Mouse (Mus musculus) stomach, postnatal 0 days (tissue): ENCODE measurements around the gene Kel.

Experiments used
- CTCF ChIP-seq: IDR thresholded peaks from 2 replicates; pipeline ENCODE4 v1.5.1; 2016; ENCODE audit warnings: antibody characterized with exemption, low read depth, mild to moderate bottlenecking, moderate library complexity
- EP300 ChIP-seq: optimal IDR thresholded peaks from 2 replicates; pipeline ENCODE3; 2016; ENCODE audit warnings: antibody characterized with exemption

DNA sequence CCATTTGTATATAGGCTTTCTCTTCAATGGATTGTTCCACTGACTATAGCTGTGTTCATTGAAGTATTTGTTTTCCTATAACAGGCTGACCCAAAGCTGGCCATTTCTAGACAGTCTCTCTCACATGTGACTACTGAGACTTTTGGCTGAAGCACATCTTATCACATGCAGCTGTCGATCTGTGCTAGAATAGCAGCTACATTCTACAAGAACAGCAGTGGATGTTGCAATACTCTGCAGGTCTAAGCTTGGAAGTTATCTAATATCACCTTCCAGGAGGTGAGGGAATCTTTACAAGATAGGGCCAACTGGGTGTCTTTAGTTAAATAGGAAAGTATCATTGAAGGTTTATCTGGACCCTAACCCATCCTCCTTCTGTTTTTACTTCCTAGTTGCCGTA, 17.3 kb upstream of the Kel start:
- no peak for TF ChIP-seq CTCF
- no peak for TF ChIP-seq EP300
